29 mouse cellular contexts compared by ENCODE assay signal in genomic region chr9:10521054-10521453, GRCm38 (mm10).
"Had no signal": no experiment of that assay in that cellular context is flagged by ENCODE, and none has a peak within 500 bp of the region (broad histone marks: within the 10 kb centered on the region; RNA-seq: fewer than 3 reads in every experiment).

No protein-coding gene starts in this region.

- H3K4me3 ChIP-seq: gastrocnemius, adult 2 months; heart, embryonic 10.5 days; heart, embryonic 12.5 days; hindbrain, embryonic 10.5 days; hindbrain, embryonic 12.5 days; intestine, embryonic 15.5 days; layer of hippocampus, adult 2 months; limb, embryonic 12.5 days; liver, embryonic 13.5 days; liver, embryonic 15.5 days had no signal

- H3K4me2 ChIP-seq: heart, embryonic 12.5 days; hindbrain, embryonic 12.5 days; hindbrain, embryonic 14.5 days; intestine, embryonic 15.5 days; limb, embryonic 12.5 days; liver, embryonic 11.5 days; liver, embryonic 13.5 days; liver, embryonic 15.5 days had no signal

- H3K9ac ChIP-seq: heart, embryonic 12.5 days; hindbrain, embryonic 12.5 days; hindbrain, embryonic 14.5 days; intestine, embryonic 15.5 days; limb, embryonic 12.5 days; liver, embryonic 13.5 days; liver, embryonic 15.5 days; liver, postnatal 0 days had no signal

- H3K27me3 ChIP-seq: heart, embryonic 12.5 days; hindbrain, embryonic 12.5 days; intestine, embryonic 15.5 days; limb, embryonic 12.5 days; liver, embryonic 13.5 days; liver, embryonic 15.5 days had no signal

- H3K9me3 ChIP-seq: heart, embryonic 10.5 days; heart, embryonic 12.5 days; hindbrain, embryonic 10.5 days; hindbrain, embryonic 12.5 days; intestine, embryonic 15.5 days; limb, embryonic 12.5 days; liver, embryonic 13.5 days; liver, embryonic 15.5 days had no signal

- ATAC-seq: hindbrain, embryonic 16.5 days; inflammation-experienced regulatory T-cells, adult 6 months; intestine, embryonic 15.5 days; intestine, postnatal 0 days; liver, postnatal 0 days had no signal

- H3K27ac ChIP-seq: gastrocnemius, adult 2 months; heart, embryonic 10.5 days; hindbrain, embryonic 10.5 days; hindbrain, embryonic 12.5 days; hindbrain, embryonic 14.5 days; intestine, embryonic 15.5 days; layer of hippocampus, adult 2 months; limb, embryonic 12.5 days; liver, embryonic 13.5 days; liver, embryonic 15.5 days had no signal

- DNase-seq: gastrocnemius, adult 2 months; gastrocnemius, postnatal 10 days; gastrocnemius, postnatal 25 days; heart, adult 18-20 months; heart, postnatal 10 days; heart, postnatal 4 days; kidney, adult 18-20 months; kidney, adult 8-10 months; kidney, postnatal 10 days; kidney, postnatal 25 days; kidney, postnatal 4 days; layer of hippocampus, postnatal 36 days; left cerebral cortex, postnatal 4 days; liver; liver, embryonic 13.5 days; liver, postnatal 0 days had no signal

- H3K36me3 ChIP-seq: heart, embryonic 10.5 days; heart, embryonic 12.5 days; hindbrain, embryonic 10.5 days; hindbrain, embryonic 12.5 days; intestine, embryonic 15.5 days; limb, embryonic 12.5 days; liver, embryonic 13.5 days; liver, embryonic 15.5 days had no signal

- H3K4me1 ChIP-seq: heart, embryonic 10.5 days; heart, embryonic 12.5 days; hindbrain, embryonic 10.5 days; hindbrain, embryonic 12.5 days; intestine, embryonic 15.5 days; limb, embryonic 12.5 days; liver, embryonic 13.5 days; liver, embryonic 15.5 days had no signal
